Mouse (Mus musculus): ENCODE results near the gene Plxnb2.

GRCm38 (mm10) chr15:89182842-89183241, 2.3 kb upstream of the Plxnb2 start:
- no peak for TF ChIP-seq MAZ (IDR thresholded peaks at IDR 0.05; ENCODE audit: low read depth, low read length)
- no peak for TF ChIP-seq POLR2A (IDR thresholded peaks at IDR 0.05; ENCODE audit: control insufficient read depth in 1 of 2, insufficient read depth in 1 of 2, low read depth in 1 of 2, low read length in 2 of 2, poor library complexity in 1 of 2)
- TF ChIP-seq EP300 (IDR thresholded peaks at IDR 0.05; ENCODE audit: low read depth in 1 of 2, low read length in 2 of 2), result no peak
- no peak for TF ChIP-seq POLR2AphosphoS2 (IDR thresholded peaks at IDR 0.05; ENCODE audit: low read length)
- TF ChIP-seq HCFC1 (IDR thresholded peaks at IDR 0.05; ENCODE audit: low read depth, low read length), result no peak
- no peak for TF ChIP-seq CTCF (IDR thresholded peaks at IDR 0.05 in 2 of 3, conservative IDR thresholded peaks at IDR 0.05 in 1 of 3; ENCODE audit: control insufficient read depth in 1 of 3, insufficient read depth in 1 of 3, low read depth in 2 of 3, low read length in 3 of 3, poor library complexity in 1 of 3, severe bottlenecking in 1 of 3)
- no peak for TF ChIP-seq MAX (IDR thresholded peaks at IDR 0.05; ENCODE audit: low read length)
- TF ChIP-seq GABPA (IDR thresholded peaks at IDR 0.05; ENCODE audit: low read depth, low read length), result no peak
- TF ChIP-seq ZNF384 (IDR thresholded peaks at IDR 0.05; ENCODE audit: low read depth, low read length), result no peak
- no peak for TF ChIP-seq ETS1 (IDR thresholded peaks at IDR 0.05; ENCODE audit: low read depth, low read length)
- TF ChIP-seq JUND (IDR thresholded peaks at IDR 0.05; ENCODE audit: low read depth, low read length), result no peak

All from MEL (cell line).